Mouse (Mus musculus) skeletal muscle tissue, adult 2 months (tissue): Measurements from ENCODE around the gene Tbc1d22a.

ENCODE experiments used
- DNase-seq: peaks from one replicate; pipeline ENCODE4 v3.0.0-alpha.2; 2012; ENCODE audit warnings: low read depth, low spot score

Tbc1d22a gene

GRCm38 (mm10) chr15:86385436-86385835, 171.2 kb downstream of the Tbc1d22a start:
- no peak for DNase-seq

GRCm38 (mm10) chr15:86386325-86386724, 172.1 kb downstream of the Tbc1d22a start:
- DNase-seq, result peak; percentile 34

- peak; percentile 4 for DNase-seq
Observed at GRCm38 (mm10) chr15:86388597-86388996, 174.3 kb downstream of the Tbc1d22a start.

- DNase-seq, result no peak
Observed at GRCm38 (mm10) chr15:86404866-86405265, 190.6 kb downstream of the Tbc1d22a start.

GRCm38 (mm10) chr15:86405527-86405926, 191.3 kb downstream of the Tbc1d22a start:
- peak; percentile 37 for DNase-seq

GRCm38 (mm10) chr15:86409352-86409751, 195.1 kb downstream of the Tbc1d22a start:
- peak; percentile 12 for DNase-seq

GRCm38 (mm10) chr15:86411532-86412080, 197.3 kb downstream of the Tbc1d22a start:
- no peak for DNase-seq

- no peak for DNase-seq
Observed at GRCm38 (mm10) chr15:86415951-86416350, 201.7 kb downstream of the Tbc1d22a start.

GRCm38 (mm10) chr15:86418436-86418835, 204.2 kb downstream of the Tbc1d22a start:
- DNase-seq, result no peak

GRCm38 (mm10) chr15:86419620-86420019, 205.4 kb downstream of the Tbc1d22a start:
- no peak for DNase-seq

- no peak for DNase-seq
Observed at GRCm38 (mm10) chr15:86422858-86423257, 208.6 kb downstream of the Tbc1d22a start.

GRCm38 (mm10) chr15:86423884-86424283, 209.6 kb downstream of the Tbc1d22a start:
- no peak for DNase-seq

GRCm38 (mm10) chr15:86424971-86425370, 210.7 kb downstream of the Tbc1d22a start:
- DNase-seq, result no peak

- no peak for DNase-seq
Observed at GRCm38 (mm10) chr15:86426364-86427000, 212.2 kb downstream of the Tbc1d22a start.

GRCm38 (mm10) chr15:86427439-86427838, 213.2 kb downstream of the Tbc1d22a start:
- DNase-seq, result no peak

GRCm38 (mm10) chr15:86428496-86428895, 214.2 kb downstream of the Tbc1d22a start:
- DNase-seq, result no peak

GRCm38 (mm10) chr15:86429766-86430335, 215.6 kb downstream of the Tbc1d22a start:
- DNase-seq, result no peak

GRCm38 (mm10) chr15:86431539-86432080, 217.4 kb downstream of the Tbc1d22a start:
- DNase-seq, result no peak

GRCm38 (mm10) chr15:86432791-86433190, 218.5 kb downstream of the Tbc1d22a start:
- no peak for DNase-seq

- DNase-seq, result no peak
Observed at GRCm38 (mm10) chr15:86433378-86433777, 219.1 kb downstream of the Tbc1d22a start.

- DNase-seq, result no peak
Observed at GRCm38 (mm10) chr15:86434241-86434640, 220.0 kb downstream of the Tbc1d22a start.

GRCm38 (mm10) chr15:86437346-86437745, 223.1 kb downstream of the Tbc1d22a start:
- DNase-seq, result no peak
